Mouse (Mus musculus) layer of hippocampus, postnatal 36 days (tissue): ENCODE data around the gene Dusp22. TPM values are rescaled to one million over a fixed set of nuclear protein-coding genes. Genes with fewer than 3 reads are reported as not detected.

Experiments used
- DNase-seq, 2 experiments: peaks; one replicate each; pipeline ENCODE4 v3.0.0; 2022
- total RNA-seq, 2 experiments: library from RNA; stranded (reverse); gene quantifications; 2 replicates each; pipeline ENCODE4 v1.2.3; 2021

The Dusp22 gene
- total RNA-seq, 2 experiments from 2014 or later = 25.1 to 26.2 TPM

GRCm38 (mm10) chr13:30750461-30751303 lies 90.9 kb downstream of the Dusp22 start:
- no peak for DNase-seq

- no peak for DNase-seq
Observed at GRCm38 (mm10) chr13:30751304-30751580, 91.4 kb downstream of the Dusp22 start.

- DNase-seq = no peak
Observed at GRCm38 (mm10) chr13:30752581-30753187, 92.9 kb downstream of the Dusp22 start.

GRCm38 (mm10) chr13:30753441-30753840 lies 93.6 kb downstream of the Dusp22 start:
- no peak for DNase-seq

GRCm38 (mm10) chr13:30754066-30754465 lies 94.3 kb downstream of the Dusp22 start:
- DNase-seq = no peak

- DNase-seq = no peak
Observed at GRCm38 (mm10) chr13:30754825-30755476, 95.2 kb downstream of the Dusp22 start.

GRCm38 (mm10) chr13:30755577-30755976 lies 95.8 kb downstream of the Dusp22 start:
- no peak for DNase-seq

GRCm38 (mm10) chr13:30755998-30756639 lies 96.3 kb downstream of the Dusp22 start:
- no peak for DNase-seq

- no peak for DNase-seq
Observed at GRCm38 (mm10) chr13:30757264-30757900, 97.6 kb downstream of the Dusp22 start.

GRCm38 (mm10) chr13:30758789-30759381 lies 99.1 kb downstream of the Dusp22 start:
- DNase-seq = no peak

GRCm38 (mm10) chr13:30760374-30761090 lies 100.7 kb downstream of the Dusp22 start:
- no peak for DNase-seq

Other genes with a start within 250 kb of the Dusp22 start
- gene Uqcrfs1, start 114.6 kb upstream of the Dusp22 start, total RNA-seq = 100 to 1,000 TPM; 151 to 171 TPM
- gene Irf4, start 89.2 kb downstream of the Dusp22 start, total RNA-seq = under 1 TPM; 0.12 to 0.48 TPM